Mouse (Mus musculus) CH12.LX (cell line): Measurements from ENCODE around the gene Sptbn1. TPM values are rescaled to one million over a fixed set of nuclear protein-coding genes. Genes with fewer than 3 reads are reported as not detected.

Experiments used
- DNase-seq: peaks from one replicate; pipeline ENCODE4 v3.0.0-alpha.2; 2013; ENCODE audit errors: extremely low read depth
- H3K27ac ChIP-seq: 2 replicates; pipeline ENCODE4 v1.5.1; 2012; ENCODE audit warnings: low read depth, mild to moderate bottlenecking, control low read depth, moderate library complexity; ENCODE audit not compliant: insufficient read depth
- H3K27me3 ChIP-seq: replicated peaks from 2 replicates; pipeline ENCODE3; 2012; ENCODE audit warnings: inconsistent platforms
- H3K36me3 ChIP-seq, 2 experiments: replicated peaks in 1 of 2; 2 replicates each; pipeline versions ENCODE3 to v1.6.1; 2012; ENCODE audit warnings: inconsistent platforms in 1 of 2, low read length in 1 of 2, mild to moderate bottlenecking in 1 of 2, mixed read lengths in 1 of 2, moderate library complexity in 1 of 2; ENCODE audit not compliant: control insufficient read depth in 1 of 2, insufficient read depth in 1 of 2
- H3K4me1 ChIP-seq, 2 experiments: 2 replicates each; pipeline ENCODE4 v1.6.1; 2012; ENCODE audit warnings: inconsistent platforms in 1 of 2, moderate library complexity in 1 of 2; ENCODE audit not compliant: insufficient read depth in 2 of 2, control insufficient read depth in 1 of 2
- H3K4me2 ChIP-seq: 2 replicates; pipeline ENCODE4 v1.6.1; 2012; ENCODE audit warnings: low read depth, mild to moderate bottlenecking, control low read depth; ENCODE audit not compliant: poor library complexity, insufficient read depth, severe bottlenecking
- H3K4me3 ChIP-seq, 3 experiments: fragments of 150-350 bp in 1 of 3; sonication (generic) in 1 of 3; replicated peaks in 1 of 3; 2 replicates each; pipeline versions ENCODE3 to v1.5.1; 2011 to 2012; ENCODE audit warnings: low read depth in 2 of 3, low read length in 2 of 3, mild to moderate bottlenecking in 2 of 3, moderate library complexity in 2 of 3, control low read depth in 1 of 3, improper control_type of control experiment in 1 of 3, inconsistent platforms in 1 of 3, mixed read lengths in 1 of 3; ENCODE audit not compliant: poor library complexity in 1 of 3
- H3K79me2 ChIP-seq: replicated peaks from 2 replicates; pipeline ENCODE4 v1.6.1; 2012; ENCODE audit warnings: mild to moderate bottlenecking, moderate library complexity; ENCODE audit not compliant: control insufficient read depth, poor library complexity, insufficient read depth, severe bottlenecking; ENCODE audit errors: extremely low read depth
- H3K9ac ChIP-seq: 2 replicates; pipeline ENCODE4 v1.6.1; 2012; ENCODE audit warnings: low read depth, mild to moderate bottlenecking, control low read depth, moderate library complexity; ENCODE audit not compliant: insufficient read depth
- H3K9me3 ChIP-seq: replicated peaks from 2 replicates; pipeline ENCODE3; 2012; ENCODE audit warnings: low read length, inconsistent platforms, mixed read lengths
- BHLHE40 ChIP-seq: IDR thresholded peaks from 2 replicates; pipeline ENCODE4 v1.6.1; 2011; ENCODE audit warnings: mild to moderate bottlenecking, low read depth, low read length, improper control_type of control experiment
- CHD1 ChIP-seq: IDR thresholded peaks from 2 replicates; pipeline ENCODE4 v1.6.1; 2012; ENCODE audit warnings: low read depth, low read length, improper control_type of control experiment, inconsistent platforms
- CHD2 ChIP-seq: IDR thresholded peaks from 2 replicates; pipeline ENCODE4 v1.6.1; 2011; ENCODE audit warnings: low read length, improper control_type of control experiment
- ELF1 ChIP-seq: IDR thresholded peaks from 2 replicates; pipeline ENCODE4 v1.6.1; 2014; ENCODE audit warnings: low read depth, mild to moderate bottlenecking, inconsistent platforms, low read length, improper control_type of control experiment
- EP300 ChIP-seq: IDR thresholded peaks from 2 replicates; pipeline ENCODE4 v1.6.1; 2011; ENCODE audit warnings: low read length, improper control_type of control experiment
- GABPA ChIP-seq: IDR thresholded peaks from 2 replicates; pipeline ENCODE4 v1.6.1; 2012; ENCODE audit warnings: low read depth, low read length, improper control_type of control experiment, inconsistent platforms; ENCODE audit not compliant: insufficient replicate concordance
- IRF4 ChIP-seq: IDR thresholded peaks from 2 replicates; pipeline ENCODE4 v1.6.1; 2014; ENCODE audit warnings: low read depth, mild to moderate bottlenecking, inconsistent platforms, low read length, improper control_type of control experiment
- JUN ChIP-seq: IDR thresholded peaks from 2 replicates; pipeline ENCODE4 v1.6.1; 2011; ENCODE audit warnings: low read depth, mild to moderate bottlenecking, low read length, improper control_type of control experiment, moderate library complexity; ENCODE audit not compliant: insufficient read depth
- KAT2A ChIP-seq: IDR thresholded peaks from 2 replicates; pipeline ENCODE4 v1.6.1; 2012; ENCODE audit warnings: low read length, improper control_type of control experiment, inconsistent platforms; ENCODE audit not compliant: insufficient replicate concordance
- MXI1 ChIP-seq: IDR thresholded peaks from 2 replicates; pipeline ENCODE4 v1.6.1; 2011; ENCODE audit warnings: mild to moderate bottlenecking, low read depth, low read length, improper control_type of control experiment
- NELFE ChIP-seq: IDR thresholded peaks from 2 replicates; pipeline ENCODE4 v1.6.1; 2011; ENCODE audit warnings: low read depth, low read length, improper control_type of control experiment
- NRF1 ChIP-seq: IDR thresholded peaks from 2 replicates; pipeline ENCODE4 v1.6.1; 2014; ENCODE audit warnings: low read depth, mild to moderate bottlenecking, inconsistent platforms, low read length, improper control_type of control experiment, moderate library complexity
- POLR2A ChIP-seq: IDR thresholded peaks from 2 replicates; pipeline ENCODE4 v1.6.1; 2011; ENCODE audit warnings: low read depth, mild to moderate bottlenecking, improper control_type of control experiment, low read length
- RCOR1 ChIP-seq: conservative IDR thresholded peaks from 2 replicates; pipeline ENCODE4 v1.6.1; 2012; ENCODE audit warnings: low read depth, mild to moderate bottlenecking, inconsistent platforms, low read length, improper control_type of control experiment
- SIN3A ChIP-seq: IDR thresholded peaks from 2 replicates; pipeline ENCODE4 v1.6.1; 2012; ENCODE audit warnings: low read length, improper control_type of control experiment, inconsistent platforms
- TBP ChIP-seq: conservative IDR thresholded peaks from 2 replicates; pipeline ENCODE4 v1.6.1; 2011; ENCODE audit warnings: low read depth, low read length, improper control_type of control experiment
- USF1 ChIP-seq: IDR thresholded peaks from 2 replicates; pipeline ENCODE4 v1.6.1; 2014; ENCODE audit warnings: low read depth, mild to moderate bottlenecking, inconsistent platforms, low read length, improper control_type of control experiment
- ZKSCAN1 ChIP-seq: IDR thresholded peaks from 2 replicates; pipeline ENCODE4 v1.6.1; 2012; ENCODE audit warnings: low read depth, inconsistent platforms, low read length, improper control_type of control experiment, borderline replicate concordance
- dilution Hi-C: fragments of 300-500 bp; cut with MboI; formaldehyde crosslinking; loops from 2 replicates; pipeline ENCODE4 v1.14.3; 2020; ENCODE audit warnings: low sequenced_read_pairs; ENCODE audit not compliant: extremely low pct_unique_long_range_greater_than_20kb, extremely low pct_ligation_motif_present
- in situ Hi-C: fragments of 300-500 bp; cut with MboI; formaldehyde crosslinking; loops from 3 replicates; pipeline ENCODE4 v1.14.3; 2019; ENCODE audit warnings: low sequenced_read_pairs, low pct_ligation_motif_present, low pct_unique_long_range_greater_than_20kb, mixed read lengths
- polyA plus RNA-seq: library from polyadenylated mRNA; unstranded; fragments of >175 nt; gene quantifications from 2 replicates; pipeline ENCODE4 v1.2.1, GENCODE M21; 2012; ENCODE audit warnings: low read depth; ENCODE audit not compliant: insufficient read length
- total RNA-seq, 2 experiments: library from RNA; depleted of rRNA; stranded (reverse); fragments of 300-350 nt in 1 of 2; fragments of >200 nt in 1 of 2; gene quantifications; 2 replicates each; pipeline ENCODE4 v1.2.3; 2012 to 2014

The Sptbn1 gene
- total and polyA plus RNA-seq, 3 experiments = 38.2 to 54.7 (median 43.7) TPM

DNA sequence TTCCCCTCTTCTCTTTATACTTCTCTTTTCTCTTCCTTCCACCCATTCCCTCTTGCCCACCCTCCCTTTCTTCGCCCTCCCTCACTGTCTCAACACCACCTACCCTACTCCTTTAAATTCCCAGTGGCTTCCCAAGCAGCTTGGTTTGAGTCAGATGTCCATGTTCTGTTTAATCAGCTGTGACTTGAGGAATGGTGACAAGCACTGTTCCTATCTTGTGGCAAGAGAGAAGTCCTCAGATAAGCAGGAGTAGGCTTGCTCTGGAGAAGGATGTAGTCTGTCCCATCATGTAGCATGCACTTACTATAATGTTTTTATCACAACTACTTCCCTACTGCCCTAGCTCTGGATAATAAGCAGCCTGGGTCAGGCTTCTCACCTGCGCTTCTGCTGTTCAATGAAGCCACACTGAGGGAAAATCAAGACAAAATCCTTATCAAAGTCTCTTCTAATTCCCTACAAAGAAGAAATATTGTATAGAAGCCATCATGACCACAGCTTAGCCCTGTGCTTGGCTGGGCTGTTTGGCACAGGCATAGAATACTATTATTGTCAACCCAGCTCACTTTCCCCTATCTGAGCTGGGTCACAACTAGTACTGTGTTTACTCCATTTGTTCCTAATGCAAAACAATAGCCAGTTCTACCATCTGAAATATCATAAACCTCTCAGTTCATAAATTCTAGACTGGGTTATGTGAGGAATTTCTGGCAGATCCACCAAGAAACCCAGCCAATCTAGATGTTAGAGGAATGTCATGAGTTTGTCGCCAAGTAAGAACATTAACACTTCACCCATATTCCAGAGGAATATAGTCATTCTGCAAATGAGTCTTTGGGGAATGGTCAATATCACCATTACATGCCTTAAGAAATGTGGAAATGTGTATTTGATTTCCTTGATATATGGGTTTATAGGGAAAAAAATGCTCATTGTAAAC, 24.5 kb upstream of the Sptbn1 start:
- Histone ChIP-seq H3K4me3 (no peak overlapping the region), H3K9me3 (no peaks in the 10 kb centered on the region), H3K79me2 (no peaks in the 10 kb centered on the region), H3K27me3 (no peaks in the 10 kb centered on the region), H3K4me2 (no peak overlapping the region)
- dilution Hi-C loops = no loop called here
- TF ChIP-seq JUN = no peak
- no peak for TF ChIP-seq ELF1
- TF ChIP-seq CHD1 = no peak
- TF ChIP-seq MXI1 = no peak
- no peak for TF ChIP-seq GABPA
- TF ChIP-seq, all 38 proteins: peak for 0
- Histone ChIP-seq H3K36me3 (no peaks in the 10 kb centered on the region), H3K9ac (no peak overlapping the region), H3K27ac (no peak overlapping the region), H3K4me1 (no peaks in the 10 kb centered on the region)
- no peak for DNase-seq
- in situ Hi-C loops = no loop called here

DNA sequence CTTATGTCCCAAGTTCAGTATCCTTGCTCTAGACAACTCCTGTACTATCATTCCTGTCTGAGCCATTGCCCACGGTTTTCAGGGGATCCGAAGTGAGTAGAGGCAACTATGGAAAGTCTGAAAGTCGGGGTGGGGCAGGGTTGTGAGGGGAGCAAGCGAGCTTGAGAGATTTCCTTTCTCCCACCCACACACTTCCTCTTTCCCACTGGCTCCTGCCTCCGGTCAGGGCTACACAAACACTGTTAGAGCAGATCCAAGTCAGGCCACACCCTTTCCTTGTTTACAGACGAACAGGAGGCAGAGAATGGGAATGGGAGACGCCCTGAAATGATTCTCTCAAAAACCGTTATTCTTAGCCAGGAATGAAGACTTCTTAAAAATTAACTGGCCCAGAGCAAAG, 23.2 kb upstream of the Sptbn1 start:
- TF ChIP-seq TBP (no peak), SIN3A (no peak), NRF1 (no peak), RCOR1 (no peak), POLR2A (no peak), CHD2 (no peak), KAT2A (no peak), EP300 (no peak), USF1 (no peak), NELFE (no peak), BHLHE40 (no peak), CHD1 (no peak), IRF4 (no peak), ZKSCAN1 (no peak)
- no peaks in the 10 kb centered on the region for H3K36me3 ChIP-seq
- no peak overlapping the region for H3K27ac ChIP-seq
- DNase-seq = no peak
- no peaks in the 10 kb centered on the region for H3K4me1 ChIP-seq
- no peaks in the 10 kb centered on the region for H3K9me3 ChIP-seq
- dilution Hi-C loops = no loop called here
- H3K9ac ChIP-seq = no peak overlapping the region
- no peak overlapping the region for H3K4me2 ChIP-seq
- H3K27me3 ChIP-seq = no peaks in the 10 kb centered on the region
- no peak overlapping the region for H3K4me3 ChIP-seq
- in situ Hi-C loops = no loop called here
- no peaks in the 10 kb centered on the region for H3K79me2 ChIP-seq
